9 mouse cellular contexts compared by ENCODE assay signal in the genomic region with DNA sequence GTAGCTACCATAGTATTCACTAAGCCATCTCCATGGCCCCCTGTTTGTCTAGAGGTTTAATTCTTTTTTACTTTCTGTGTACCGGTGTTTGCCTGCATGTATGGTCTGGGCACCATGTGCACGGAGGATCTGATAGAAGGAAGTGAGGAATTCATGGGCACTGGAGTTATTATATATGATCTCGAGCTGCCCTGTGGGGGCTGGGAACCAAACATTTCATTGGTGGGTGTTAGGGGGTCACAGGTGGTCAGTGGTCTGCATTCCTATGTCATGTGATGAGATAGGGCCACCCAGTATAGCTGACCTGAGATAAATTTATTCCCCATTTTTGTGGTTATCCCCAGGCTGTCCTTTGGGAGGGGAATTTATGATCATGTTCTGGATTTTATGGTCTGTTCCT. TPM values are rescaled to one million over a fixed set of nuclear protein-coding genes. Genes with fewer than 3 reads are reported as not detected.
A peak's percentile ranks its signal among the peaks of the same experiment; 100 is the strongest.
DNase-seq lines count a peak whose midpoint lies in the region; ATAC-seq and TF ChIP-seq lines count a peak whose summit lies in the region.
"Had no signal": no experiment of that assay in that cellular context is flagged by ENCODE, and none has a peak within 500 bp of the region (broad histone marks: within the 10 kb centered on the region; RNA-seq: fewer than 3 reads in every experiment).

No protein-coding gene starts in this region.

- ATAC-seq in embryonic facial prominence, embryonic 14.5 days (ENCODE audit: low read depth), result no peak
- no peak for ATAC-seq in intestine, embryonic 16.5 days
- no peak for ATAC-seq in neural tube, embryonic 13.5 days (ENCODE audit: low read depth)

- peaks cover 26% of the 10 kb centered on the region for H3K4me1 ChIP-seq in embryonic facial prominence, embryonic 14.5 days (ENCODE audit: control insufficient read depth, insufficient read depth, low read length)
- peaks cover 26% of the 10 kb centered on the region for H3K4me1 ChIP-seq in intestine, embryonic 16.5 days (ENCODE audit: control insufficient read depth, insufficient read depth, low read length)
- H3K4me1 ChIP-seq in neural tube, embryonic 13.5 days (replicated peaks), result peaks cover 44% of the 10 kb centered on the region

- no peaks in the 10 kb centered on the region for H3K9me3 ChIP-seq in embryonic facial prominence, embryonic 14.5 days (ENCODE audit: control insufficient read depth, low read length)
- no peaks in the 10 kb centered on the region for H3K9me3 ChIP-seq in intestine, embryonic 16.5 days (ENCODE audit: control insufficient read depth, low read length)
- H3K9me3 ChIP-seq in neural tube, embryonic 13.5 days, result no peaks in the 10 kb centered on the region

- no peak overlapping the region for H3K4me3 ChIP-seq in left cerebral cortex, adult 2 months
- H3K4me3 ChIP-seq in embryonic facial prominence, embryonic 14.5 days (ENCODE audit: low read depth, low read length), result 0 out of 2 replicates have a peak overlapping the region, but pooled peaks have one; percentile 41
- no peak overlapping the region for H3K4me3 ChIP-seq in intestine, embryonic 16.5 days (ENCODE audit: low read length)
- no peak overlapping the region for H3K4me3 ChIP-seq in neural tube, embryonic 13.5 days

- DNase-seq in left cerebral cortex, adult 2 months (ENCODE audit: extremely low spot score in 1 of 2, low spot score in 2 of 2), result no peak
- no peak for DNase-seq in left cerebral cortex, adult 8-10 months (ENCODE audit: low spot score in 2 of 2)
- no peak for DNase-seq in embryonic facial prominence, embryonic 14.5 days (ENCODE audit: low spot score)
- no peak for DNase-seq in urinary bladder, postnatal 10 days (ENCODE audit: low spot score)
- DNase-seq in right cerebral cortex, postnatal 10 days (ENCODE audit: low spot score in 2 of 2), result no peak
- DNase-seq in cerebellum, adult 11 months, result no peak
- DNase-seq: adrenal gland, adult 8-10 months had no signal

- WGBS in embryonic facial prominence, embryonic 14.5 days, result 48% methylated on average over 3 of the region's 3 CpGs
- WGBS in intestine, embryonic 16.5 days, result 43% methylated on average over 3 of the region's 3 CpGs
- WGBS in neural tube, embryonic 13.5 days, result 46% methylated on average over 3 of the region's 3 CpGs

- H3K27ac ChIP-seq in left cerebral cortex, adult 2 months, result peak overlapping the region; percentile 100
- H3K27ac ChIP-seq in embryonic facial prominence, embryonic 14.5 days (replicated peaks; ENCODE audit: low read depth, low read length), result peak overlapping the region; percentile 99
- peak overlapping the region; percentile 99 for H3K27ac ChIP-seq in intestine, embryonic 16.5 days (ENCODE audit: low read length)
- H3K27ac ChIP-seq in neural tube, embryonic 13.5 days (replicated peaks), result peak overlapping the region; percentile 98

- H3K4me2 ChIP-seq in embryonic facial prominence, embryonic 14.5 days (ENCODE audit: low read depth, low read length), result peak overlapping the region; percentile 80; the same call in 1 of the 2 replicates
- 0 out of 2 replicates have a peak overlapping the region, but pooled peaks have one; percentile 61 for H3K4me2 ChIP-seq in intestine, embryonic 16.5 days (ENCODE audit: low read depth, low read length)
- H3K4me2 ChIP-seq in neural tube, embryonic 13.5 days, result peak overlapping the region; percentile 58; the same call in 1 of the 2 replicates

- H3K27me3 ChIP-seq in embryonic facial prominence, embryonic 14.5 days (replicated peaks; ENCODE audit: control insufficient read depth, insufficient read depth, low read length), result no peaks in the 10 kb centered on the region
- no peaks in the 10 kb centered on the region for H3K27me3 ChIP-seq in intestine, embryonic 16.5 days (replicated peaks; ENCODE audit: control insufficient read depth, insufficient read depth, low read length)
- H3K27me3 ChIP-seq in neural tube, embryonic 13.5 days, result no peaks in the 10 kb centered on the region

- no peaks in the 10 kb centered on the region for H3K36me3 ChIP-seq in embryonic facial prominence, embryonic 14.5 days (ENCODE audit: control insufficient read depth, insufficient read depth, low read length)
- H3K36me3 ChIP-seq in intestine, embryonic 16.5 days (ENCODE audit: control insufficient read depth, insufficient read depth, low read length), result no peaks in the 10 kb centered on the region
- H3K36me3 ChIP-seq in neural tube, embryonic 13.5 days, result no peaks in the 10 kb centered on the region

- no peak for TF ChIP-seq CTCF in left cerebral cortex, adult 2 months (IDR thresholded peaks at IDR 0.05)

- intact Hi-C loops in left cerebral cortex, adult 2 months (cut with DNase I), result no loop called here

- peak overlapping the region; percentile 54 for H3K9ac ChIP-seq in embryonic facial prominence, embryonic 14.5 days (ENCODE audit: low read depth, low read length)
- H3K9ac ChIP-seq in intestine, embryonic 16.5 days (ENCODE audit: low read depth, low read length), result no peak overlapping the region
- peak overlapping the region; percentile 67 for H3K9ac ChIP-seq in neural tube, embryonic 13.5 days

RNA-seq across cellular contexts. Expression of a gene that starts 5.0 kb away (rescaled TPM):
- total RNA-seq in left cerebral cortex, adult 2 months (2021), result 100 to 1,000 TPM; 846 to 851 TPM
- total RNA-seq in left cerebral cortex, adult 8-10 months (2022), result 100 to 1,000 TPM; 799 to 904 (median 900) TPM
- polyA plus RNA-seq in embryonic facial prominence, embryonic 14.5 days (2014; fragmentation: Nextera tagmentation; extraction: Ambion mirVana), result 879 and 1,077 TPM in 2 replicates
- polyA plus RNA-seq in intestine, embryonic 16.5 days (2015; fragmentation: Nextera tagmentation; extraction: Ambion mirVana), result 897 and 920 TPM in 2 replicates
- 1,127 and 1,268 TPM in 2 replicates for polyA plus RNA-seq in neural tube, embryonic 13.5 days (2015; fragmentation: Nextera tagmentation; extraction: Ambion mirVana)

RNA-seq across cellular contexts. Expression of a gene that starts 5.9 kb away (rescaled TPM):
- under 1 TPM; 0.28 to 0.48 TPM for total RNA-seq in left cerebral cortex, adult 2 months (2021)
- total RNA-seq in left cerebral cortex, adult 8-10 months (2022), result under 1 TPM in 2 of 4 experiments, not detected in 2; 0.39 to 0.51 TPM
- polyA plus RNA-seq in embryonic facial prominence, embryonic 14.5 days (2014; fragmentation: Nextera tagmentation; extraction: Ambion mirVana), result 0.24 TPM in 1 of 2 replicates, not detected in the other
- 0.18 and 0.24 TPM in 2 replicates for polyA plus RNA-seq in intestine, embryonic 16.5 days (2015; fragmentation: Nextera tagmentation; extraction: Ambion mirVana)
- polyA plus RNA-seq in neural tube, embryonic 13.5 days (2015; fragmentation: Nextera tagmentation; extraction: Ambion mirVana), result 0.52 and 0.73 TPM in 2 replicates

RNA-seq across cellular contexts. Expression of a gene that starts 38.9 kb away (rescaled TPM):
- total RNA-seq in left cerebral cortex, adult 2 months (2021), result 10 to 100 TPM; 12.2 to 12.7 TPM
- 10 to 100 TPM in 3 of 4 experiments, 1 to 10 TPM in 1; 9.4 to 12.9 (median 11.7) TPM for total RNA-seq in left cerebral cortex, adult 8-10 months (2022)
- polyA plus RNA-seq in embryonic facial prominence, embryonic 14.5 days (2014; fragmentation: Nextera tagmentation; extraction: Ambion mirVana), result 4.8 and 5.4 TPM in 2 replicates
- polyA plus RNA-seq in intestine, embryonic 16.5 days (2015; fragmentation: Nextera tagmentation; extraction: Ambion mirVana), result 8.3 and 10.2 TPM in 2 replicates
- polyA plus RNA-seq in neural tube, embryonic 13.5 days (2015; fragmentation: Nextera tagmentation; extraction: Ambion mirVana), result 9.0 and 10.6 TPM in 2 replicates

RNA-seq across cellular contexts. Expression of a gene that starts 46.4 kb away (rescaled TPM):
- 10 to 100 TPM; 95.2 to 95.6 TPM for total RNA-seq in left cerebral cortex, adult 2 months (2021)
- 10 to 100 TPM; 81.9 to 94.4 (median 86.6) TPM for total RNA-seq in left cerebral cortex, adult 8-10 months (2022)
- polyA plus RNA-seq in embryonic facial prominence, embryonic 14.5 days (2014; fragmentation: Nextera tagmentation; extraction: Ambion mirVana), result 28.8 and 29.3 TPM in 2 replicates
- 58.2 and 58.3 TPM in 2 replicates for polyA plus RNA-seq in intestine, embryonic 16.5 days (2015; fragmentation: Nextera tagmentation; extraction: Ambion mirVana)
- polyA plus RNA-seq in neural tube, embryonic 13.5 days (2015; fragmentation: Nextera tagmentation; extraction: Ambion mirVana), result 33.3 and 33.8 TPM in 2 replicates

RNA-seq across cellular contexts. Expression of a gene that starts 54.1 kb away (rescaled TPM):
- 10 to 100 TPM; 24.4 to 29.6 TPM for total RNA-seq in left cerebral cortex, adult 2 months (2021)
- total RNA-seq in left cerebral cortex, adult 8-10 months (2022), result 10 to 100 TPM; 28.6 to 34.9 (median 30.0) TPM
- 44.4 and 47.9 TPM in 2 replicates for polyA plus RNA-seq in embryonic facial prominence, embryonic 14.5 days (2014; fragmentation: Nextera tagmentation; extraction: Ambion mirVana)
- polyA plus RNA-seq in intestine, embryonic 16.5 days (2015; fragmentation: Nextera tagmentation; extraction: Ambion mirVana), result 59.9 and 73.1 TPM in 2 replicates
- polyA plus RNA-seq in neural tube, embryonic 13.5 days (2015; fragmentation: Nextera tagmentation; extraction: Ambion mirVana), result 28.8 and 33.2 TPM in 2 replicates
